Mouse (Mus musculus) intestine, postnatal 0 days (tissue): ENCODE data around the gene Ss18l1. TPM values are rescaled to one million over a fixed set of nuclear protein-coding genes. Genes with fewer than 3 reads are reported as not detected.
A peak's percentile ranks its signal among the peaks of the same experiment; 100 is the strongest.

Source experiments
- ATAC-seq: fragments of 200-750 bp; cut with Nextera tagmentation; 2 replicates; pipeline ENCODE4 v1.8.0; 2017; ENCODE audit warnings: mild to moderate bottlenecking, moderate TSS enrichment, moderate library complexity
- H3K27ac ChIP-seq: fragments of 300-500 bp; sonication (generic); 2 replicates; pipeline ENCODE4 v1.5.1; 2014; ENCODE audit warnings: mild to moderate bottlenecking, low read depth, low read length, moderate library complexity
- H3K27me3 ChIP-seq: fragments of 300-500 bp; sonication (generic); replicated peaks from 2 replicates; pipeline ENCODE4 v1.6.1; 2014; ENCODE audit warnings: low read length, mixed read lengths; ENCODE audit not compliant: control insufficient read depth, insufficient read depth
- H3K36me3 ChIP-seq: fragments of 300-500 bp; sonication (generic); 2 replicates; pipeline ENCODE4 v1.6.1; 2014; ENCODE audit warnings: mild to moderate bottlenecking, moderate library complexity; ENCODE audit not compliant: control insufficient read depth, insufficient read depth
- H3K4me1 ChIP-seq: fragments of 300-500 bp; sonication (generic); replicated peaks from 2 replicates; pipeline ENCODE4 v1.6.1; 2014; ENCODE audit warnings: antibody characterized with exemption, low read length, mixed read lengths; ENCODE audit not compliant: control insufficient read depth, insufficient read depth
- H3K4me2 ChIP-seq: fragments of 300-500 bp; sonication (generic); replicated peaks from 2 replicates; pipeline ENCODE4 v1.6.1; 2014; ENCODE audit warnings: low read depth, mild to moderate bottlenecking, moderate library complexity
- H3K4me3 ChIP-seq: fragments of 300-500 bp; sonication (generic); 2 replicates; pipeline ENCODE4 v1.5.1; 2014; ENCODE audit warnings: low read depth, low read length
- H3K9ac ChIP-seq: fragments of 300-500 bp; sonication (generic); 2 replicates; pipeline ENCODE4 v1.6.1; 2014; ENCODE audit warnings: mild to moderate bottlenecking, low read depth, low read length
- H3K9me3 ChIP-seq: fragments of 300-500 bp; sonication (generic); 2 replicates; pipeline ENCODE4 v1.6.1; 2016; ENCODE audit warnings: mixed run types; ENCODE audit not compliant: control insufficient read depth
- CTCF ChIP-seq: sonication (generic); IDR thresholded peaks from 2 replicates; pipeline ENCODE4 v1.5.1; 2016; ENCODE audit warnings: low read depth, mild to moderate bottlenecking, control low read depth, antibody characterized with exemption, moderate library complexity
- WGBS: fragments of 180-500 bp; shearing (Covaris S2); extraction: QIAGEN DNeasy Blood & Tissue Kit; methylation state at CpG from one replicate; pipeline ENCODE4 v1.1.7; 2014; 5-methylcytosine and 5-hydroxymethylcytosine counted together
- polyA plus RNA-seq: library from polyadenylated mRNA; unstranded; fragments of >200 nt; fragmentation: Nextera tagmentation; extraction: Ambion mirVana; gene quantifications from 2 replicates; pipeline ENCODE4 v1.2.1, GENCODE M21; 2015

The Ss18l1 gene
- polyA plus RNA-seq, 1 experiment from 2014 or later: 1.2 TPM

DNA sequence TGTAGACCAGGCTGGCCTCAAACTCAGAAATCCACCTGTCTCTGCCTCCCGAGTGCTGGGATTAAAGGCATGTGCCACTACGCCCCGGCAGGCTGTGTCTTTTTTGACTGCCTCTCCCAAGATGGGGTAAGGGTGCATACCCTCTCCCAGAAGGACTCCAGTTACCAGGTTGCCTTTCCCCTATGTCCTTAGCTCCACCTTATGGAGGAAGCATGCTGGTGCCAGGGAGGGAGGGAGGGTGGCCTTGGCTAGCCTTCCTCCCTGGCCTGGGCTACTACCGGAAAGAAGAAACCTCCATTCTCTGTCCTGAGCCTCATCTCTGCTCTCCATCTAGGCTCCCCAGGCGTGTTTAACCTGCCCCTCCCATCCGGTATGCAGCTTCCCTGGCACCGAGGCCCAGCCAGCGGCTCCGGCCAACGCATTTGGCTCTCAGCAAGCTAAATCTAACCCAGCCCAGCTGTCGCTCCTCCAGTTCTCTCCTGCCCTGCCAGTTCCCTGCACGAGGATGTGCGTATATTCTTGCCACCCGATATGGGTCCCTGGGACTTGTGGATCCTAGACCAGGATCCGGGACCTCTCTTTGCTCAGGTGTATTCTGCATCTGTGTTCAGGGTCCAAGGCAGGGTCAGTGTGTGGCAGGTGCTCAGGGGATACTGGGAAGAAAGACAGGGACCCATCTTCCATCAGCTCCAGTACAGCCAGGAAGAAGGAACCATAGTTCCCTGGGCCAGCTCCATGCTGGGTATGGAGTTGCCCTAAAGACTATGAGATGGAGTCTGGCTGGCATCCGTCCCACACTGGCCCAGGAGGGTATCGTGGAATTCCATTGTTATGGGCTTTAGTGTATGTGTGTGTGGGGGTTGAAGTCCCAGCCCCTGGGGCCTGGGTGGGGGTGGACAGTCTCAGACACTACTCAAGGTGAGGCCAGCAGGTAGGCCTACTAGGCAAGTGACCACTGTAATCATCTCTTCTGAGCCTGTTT lies 71.9 kb downstream of the Ss18l1 start:
- ATAC-seq: no peak
- Histone ChIP-seq H3K9ac (no peak overlapping the region), H3K4me3 (no peak overlapping the region), H3K4me2 (no peak overlapping the region), H3K27me3 (no peaks in the 10 kb centered on the region; the same call in 1 of the 2 replicates), H3K27ac (no peak overlapping the region), H3K4me1 (peaks cover 13% of the 10 kb centered on the region; the same call in 1 of the 2 replicates), H3K36me3 (no peaks in the 10 kb centered on the region), H3K9me3 (no peaks in the 10 kb centered on the region)
- peak; percentile 37 for TF ChIP-seq CTCF
- 58% methylated on average over 17 of the region's 17 CpGs for WGBS

DNA sequence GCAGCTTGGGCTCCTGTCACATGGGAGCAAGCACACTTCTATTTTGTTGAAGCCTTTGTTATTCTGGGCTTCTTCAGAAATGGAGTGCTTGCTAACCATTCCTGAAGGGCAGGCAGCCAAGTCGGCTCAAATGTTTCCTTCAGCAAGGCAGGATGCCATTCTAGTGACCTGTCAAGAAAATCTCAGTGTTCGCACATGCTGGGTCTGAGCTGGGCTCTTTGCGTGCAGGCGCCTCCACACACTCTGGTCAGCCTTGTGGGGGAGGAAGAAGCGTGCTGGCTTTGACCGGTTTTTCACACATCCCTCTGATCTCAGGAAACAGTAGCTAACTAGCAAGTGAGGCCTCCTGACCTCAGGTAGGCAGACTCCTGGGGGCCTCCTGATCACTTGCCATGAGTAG lies 73.0 kb downstream of the Ss18l1 start:
- WGBS: 54% methylated on average over 6 of the region's 6 CpGs
- H3K4me1 ChIP-seq: peaks cover 13% of the 10 kb centered on the region; the same call in 1 of the 2 replicates
- no peak overlapping the region for H3K9ac ChIP-seq
- no peaks in the 10 kb centered on the region for H3K9me3 ChIP-seq
- no peaks in the 10 kb centered on the region for H3K36me3 ChIP-seq
- no peak for ATAC-seq
- no peak for TF ChIP-seq CTCF
- H3K27me3 ChIP-seq: no peaks in the 10 kb centered on the region
- no peak overlapping the region for H3K27ac ChIP-seq
- no peak overlapping the region for H3K4me3 ChIP-seq
- H3K4me2 ChIP-seq: no peak overlapping the region

DNA sequence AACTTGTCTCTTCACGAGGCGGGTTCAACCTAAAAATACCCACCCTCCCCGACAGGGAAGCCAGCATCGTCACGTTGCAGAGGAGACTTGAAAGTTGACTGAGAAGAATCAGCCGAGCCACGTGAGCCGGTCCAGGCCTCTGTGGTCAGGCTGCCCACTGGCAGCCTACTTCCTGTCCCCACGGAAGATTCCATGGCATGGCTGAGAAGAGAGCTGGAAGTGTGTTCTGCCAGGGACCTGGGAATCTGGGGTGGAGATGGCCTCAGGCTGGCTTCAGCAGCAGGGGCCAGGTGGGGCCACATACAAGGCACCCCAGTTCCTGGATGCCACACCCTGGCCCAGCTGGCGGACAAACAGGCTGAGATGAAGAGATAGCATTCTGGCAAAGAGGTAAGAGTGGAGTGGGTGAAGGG lies 73.8 kb downstream of the Ss18l1 start:
- no peaks in the 10 kb centered on the region for H3K27me3 ChIP-seq
- H3K9me3 ChIP-seq: no peaks in the 10 kb centered on the region
- H3K4me3 ChIP-seq: no peak overlapping the region
- H3K36me3 ChIP-seq: no peaks in the 10 kb centered on the region
- H3K27ac ChIP-seq: no peak overlapping the region
- TF ChIP-seq CTCF: no peak
- ATAC-seq: no peak
- no peak overlapping the region for H3K4me2 ChIP-seq
- H3K4me1 ChIP-seq: peaks cover 13% of the 10 kb centered on the region; the same call in 1 of the 2 replicates
- no peak overlapping the region for H3K9ac ChIP-seq
- 65% methylated on average over 10 of the region's 10 CpGs for WGBS

DNA sequence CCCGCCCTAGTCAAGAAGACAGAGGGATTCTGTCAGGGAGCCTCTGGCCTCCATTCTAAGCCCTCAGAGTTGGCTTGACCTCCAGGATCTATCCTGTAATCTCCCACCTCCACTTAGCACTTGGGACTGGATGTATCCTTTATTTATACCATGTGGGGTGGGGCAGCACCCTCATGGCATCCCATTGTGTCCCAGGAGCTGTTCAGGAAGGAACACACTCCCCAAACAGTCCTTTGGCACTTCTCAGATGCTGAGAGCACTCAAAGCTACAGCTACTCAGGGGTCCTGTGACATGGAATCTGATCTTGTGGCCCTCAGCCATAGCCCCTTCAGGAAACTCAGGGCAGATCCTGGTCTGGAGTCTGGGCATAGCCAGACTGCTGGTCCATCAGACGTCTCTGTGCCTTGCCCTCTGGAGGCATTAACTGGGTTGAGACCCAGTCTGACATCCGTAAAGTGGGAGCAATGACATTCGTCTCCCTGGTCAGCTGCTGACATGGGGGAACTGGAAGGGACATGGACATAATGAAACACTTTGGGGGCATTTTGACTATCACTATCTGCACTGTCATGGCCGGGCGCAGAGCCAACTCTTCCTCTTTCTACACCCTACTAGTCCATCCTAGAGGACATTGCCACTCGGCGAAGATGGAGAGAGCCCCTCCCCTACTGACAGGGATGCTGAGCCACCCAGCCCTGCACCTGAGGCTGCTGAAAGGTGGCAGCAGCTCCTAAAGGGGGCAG lies 74.6 kb downstream of the Ss18l1 start:
- Histone ChIP-seq H3K4me3 (no peak overlapping the region), H3K27me3 (no peaks in the 10 kb centered on the region), H3K27ac (no peak overlapping the region), H3K4me2 (no peak overlapping the region), H3K4me1 (peaks cover 13% of the 10 kb centered on the region; the same call in 1 of the 2 replicates), H3K9ac (no peak overlapping the region), H3K36me3 (no peaks in the 10 kb centered on the region), H3K9me3 (no peaks in the 10 kb centered on the region)
- no peak for ATAC-seq
- WGBS: 76% methylated on average over 8 of the region's 8 CpGs
- TF ChIP-seq CTCF: no peak

DNA sequence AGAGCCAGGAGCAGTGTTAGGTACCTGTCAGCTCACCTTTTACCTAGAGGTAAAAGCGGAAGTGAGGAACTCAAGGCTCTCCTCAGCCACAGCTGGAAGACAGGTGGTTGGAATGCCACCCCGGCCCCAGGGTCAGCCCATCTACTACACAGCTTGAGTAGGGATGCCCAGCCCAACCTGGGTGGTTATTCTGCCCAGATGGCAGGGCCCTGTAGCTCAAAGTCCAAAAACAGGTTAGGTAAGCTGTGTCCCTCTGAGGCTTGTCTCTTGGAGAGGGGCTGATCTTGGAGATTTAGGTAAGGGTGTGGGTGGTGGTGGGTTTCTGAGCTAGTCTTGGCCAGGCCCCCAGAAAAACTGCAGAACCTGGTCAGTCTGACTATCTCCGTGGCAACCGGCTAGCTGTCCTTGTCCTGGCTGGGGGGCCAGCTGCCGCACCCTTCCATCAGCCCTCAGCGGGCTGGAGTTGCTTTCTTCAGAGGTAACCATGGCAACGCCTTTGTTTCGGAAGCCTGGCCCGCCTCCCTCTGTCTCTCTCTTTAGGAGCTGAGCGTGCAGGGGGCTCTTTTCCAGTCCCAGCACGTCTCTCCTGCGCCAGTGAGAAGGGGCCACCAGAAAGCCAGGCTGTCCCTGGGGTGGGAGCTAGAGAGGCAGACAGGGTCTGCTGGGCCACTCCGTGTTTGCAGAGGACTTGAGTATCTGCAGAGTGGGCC lies 75.3 kb downstream of the Ss18l1 start:
- WGBS: 8% methylated on average over 13 of the region's 13 CpGs
- H3K4me2 ChIP-seq: peak overlapping the region; percentile 7; the same call in 1 of the 2 replicates

More for the DNA sequence above, 75.3 kb downstream of the Ss18l1 start:
- Histone ChIP-seq H3K9ac (no peak overlapping the region), H3K27me3 (no peaks in the 10 kb centered on the region), H3K4me1 (peaks cover 13% of the 10 kb centered on the region; the same call in 1 of the 2 replicates), H3K36me3 (no peaks in the 10 kb centered on the region), H3K9me3 (no peaks in the 10 kb centered on the region), H3K27ac (no peak overlapping the region), H3K4me3 (no peak overlapping the region)
- ATAC-seq: no peak
- TF ChIP-seq CTCF: no peak
